Mouse (Mus musculus): ENCODE measurements around the gene Ccdc88c.

Ccdc88c gene

DNA sequence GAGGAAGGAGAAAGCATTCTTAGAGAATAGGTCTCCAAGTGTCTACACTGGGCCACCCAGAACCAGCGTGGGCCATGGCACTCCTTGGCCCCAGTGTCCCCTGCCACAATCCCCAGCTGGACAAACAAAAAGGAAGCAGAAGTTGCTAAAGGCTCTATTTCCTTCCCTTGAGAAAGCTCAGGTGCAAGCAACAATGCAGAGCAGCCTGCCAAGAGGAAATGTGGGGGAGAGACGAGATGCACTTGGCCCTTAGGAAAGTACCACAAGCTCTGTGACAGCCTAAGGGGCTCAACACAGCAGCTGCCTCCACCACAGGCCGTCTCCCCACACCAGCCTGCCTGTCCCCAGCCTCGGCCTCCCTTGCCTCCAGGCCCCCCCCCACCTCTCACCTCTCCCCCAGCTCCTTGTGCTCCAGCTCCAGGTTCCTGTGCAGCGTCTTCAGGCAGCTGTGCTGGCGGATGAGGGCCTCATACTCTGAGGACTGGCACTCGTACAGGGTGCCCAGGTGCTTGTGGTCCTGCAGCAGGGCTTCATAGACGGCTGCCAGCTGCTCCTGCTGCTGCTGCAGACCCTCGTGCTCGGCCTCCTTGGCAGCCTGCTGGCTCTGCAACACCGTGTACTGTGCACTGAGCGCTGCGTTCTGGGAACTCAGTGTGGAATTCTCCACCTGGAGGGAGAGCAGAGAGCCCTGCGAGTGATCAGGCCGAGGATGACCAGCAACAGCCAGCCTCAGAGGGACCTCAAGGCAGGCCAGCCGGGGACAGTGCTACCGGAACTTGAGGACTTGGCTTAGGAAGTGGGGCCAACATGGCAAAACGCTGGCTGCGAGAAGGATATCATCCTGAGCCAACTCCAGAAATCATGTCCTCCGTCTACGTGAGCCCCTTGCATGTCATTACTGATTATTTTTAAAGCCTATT lies 91.2 kb downstream of the Ccdc88c start:
- in situ Hi-C loops (cut with MboI, MseI) = loop anchor here (10.0 kb wide), 1 partner anchor 333 kb away; no protein-coding TSS in a partner anchor

DNA sequence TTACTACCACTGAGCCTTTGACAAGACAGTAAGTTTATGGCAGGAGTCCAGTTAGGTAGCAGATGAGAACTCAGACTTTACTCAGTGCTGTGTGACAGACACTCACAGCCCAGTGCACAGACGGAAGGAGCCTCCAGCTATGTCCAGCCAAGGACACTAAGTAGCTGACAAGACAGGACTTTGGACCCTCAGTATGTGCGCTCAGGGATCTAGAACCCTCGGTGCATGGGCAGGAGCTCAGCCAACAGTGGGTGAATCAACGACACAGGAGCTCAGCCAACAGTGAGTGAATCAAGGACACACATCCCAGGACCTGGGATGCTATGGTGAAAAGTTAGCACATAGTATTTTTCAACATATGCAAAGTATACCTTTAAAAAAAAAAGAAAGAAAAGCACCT lies 92.1 kb downstream of the Ccdc88c start:
- in situ Hi-C loops (cut with MboI, MseI) = loop anchor here (10.0 kb wide), 1 partner anchor 332 kb away; no protein-coding TSS in a partner anchor

DNA sequence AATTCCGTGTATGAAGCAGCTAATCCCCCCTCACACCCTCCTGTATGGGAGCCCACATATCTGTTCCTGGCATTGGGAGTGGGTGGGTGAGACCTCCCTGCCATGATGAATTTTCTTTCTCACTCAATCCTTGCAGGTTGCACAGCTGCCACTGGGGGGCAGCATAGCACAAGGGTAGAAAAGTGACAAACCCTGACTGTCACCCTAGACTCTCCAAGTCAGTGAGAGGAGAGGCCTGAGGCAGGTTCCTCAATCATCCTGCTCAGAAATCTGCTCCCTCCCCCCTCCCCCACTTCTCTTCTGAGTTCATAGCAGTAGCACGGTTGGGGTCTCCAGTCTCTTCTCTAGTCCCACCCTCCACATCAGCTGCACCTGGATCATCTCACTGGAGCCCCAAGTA lies 92.7 kb downstream of the Ccdc88c start:
- in situ Hi-C loops (cut with MboI, MseI) = loop anchor here (10.0 kb wide), 1 partner anchor 331 kb away; no protein-coding TSS in a partner anchor

DNA sequence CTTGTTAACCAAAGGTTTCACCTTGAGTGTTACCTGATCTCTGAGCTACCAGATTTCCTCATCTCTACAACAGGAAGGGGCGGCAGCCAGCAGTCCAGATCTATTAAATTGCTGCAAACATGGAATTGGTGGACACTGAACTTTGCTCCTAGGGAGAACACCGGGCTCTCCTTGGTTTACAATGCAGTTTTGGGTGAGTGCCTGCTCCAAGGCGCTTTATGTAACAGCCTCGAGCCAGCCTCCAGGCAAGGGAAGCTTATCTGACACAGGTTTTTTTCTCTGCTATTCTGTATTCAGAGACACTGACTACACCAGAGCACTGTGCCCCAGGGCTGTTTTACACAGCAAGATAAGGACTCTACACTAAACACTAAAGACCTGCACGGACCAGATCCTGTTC lies 94.1 kb downstream of the Ccdc88c start:
- in situ Hi-C loops (cut with MboI, MseI) = loop anchor here (10.0 kb wide), 1 partner anchor 330 kb away; no protein-coding TSS in a partner anchor

DNA sequence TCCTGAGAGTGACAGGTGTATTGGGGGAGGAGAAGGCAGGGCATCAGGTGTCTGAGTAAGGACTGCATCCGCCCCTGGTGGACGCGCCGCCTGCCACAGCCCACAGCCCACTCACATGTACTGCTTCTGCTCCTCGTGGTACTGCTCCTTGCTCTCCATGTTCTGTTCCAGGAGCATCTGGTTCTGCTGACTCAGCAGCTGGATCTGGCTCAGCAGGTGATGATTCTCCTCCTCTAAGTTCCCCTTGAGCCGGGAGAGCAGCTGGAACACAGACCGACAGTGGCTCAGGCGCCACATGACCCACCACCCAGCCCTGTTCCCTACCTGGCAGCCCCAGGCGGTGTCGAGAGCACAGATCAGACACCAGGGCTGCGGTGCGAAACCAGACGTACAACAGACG lies 97.2 kb downstream of the Ccdc88c start:
- in situ Hi-C loops (cut with MboI, MseI) = loop anchor here (10.0 kb wide), 1 partner anchor 327 kb away; no protein-coding TSS in a partner anchor

DNA sequence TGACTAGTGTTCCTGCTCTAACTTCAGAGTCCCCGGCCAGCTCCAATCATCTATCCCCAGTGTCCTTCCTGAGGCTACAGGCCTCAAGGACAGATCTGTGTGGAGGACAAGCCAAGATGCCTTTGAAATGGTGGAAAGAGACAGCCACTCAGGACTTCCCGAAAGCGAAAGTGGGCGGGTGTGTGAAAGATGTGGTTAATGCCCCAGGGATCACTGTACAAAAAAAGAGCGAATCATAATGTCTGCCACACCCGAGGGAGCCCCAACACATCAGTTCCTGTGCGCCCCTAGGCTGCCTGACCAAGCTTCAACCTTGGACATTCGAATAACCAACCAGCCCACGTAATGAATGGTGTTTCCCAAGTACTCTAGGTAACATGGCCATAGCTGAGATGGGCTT lies 100.6 kb downstream of the Ccdc88c start:
- in situ Hi-C loops (cut with MboI, MseI) = no loop called here

DNA sequence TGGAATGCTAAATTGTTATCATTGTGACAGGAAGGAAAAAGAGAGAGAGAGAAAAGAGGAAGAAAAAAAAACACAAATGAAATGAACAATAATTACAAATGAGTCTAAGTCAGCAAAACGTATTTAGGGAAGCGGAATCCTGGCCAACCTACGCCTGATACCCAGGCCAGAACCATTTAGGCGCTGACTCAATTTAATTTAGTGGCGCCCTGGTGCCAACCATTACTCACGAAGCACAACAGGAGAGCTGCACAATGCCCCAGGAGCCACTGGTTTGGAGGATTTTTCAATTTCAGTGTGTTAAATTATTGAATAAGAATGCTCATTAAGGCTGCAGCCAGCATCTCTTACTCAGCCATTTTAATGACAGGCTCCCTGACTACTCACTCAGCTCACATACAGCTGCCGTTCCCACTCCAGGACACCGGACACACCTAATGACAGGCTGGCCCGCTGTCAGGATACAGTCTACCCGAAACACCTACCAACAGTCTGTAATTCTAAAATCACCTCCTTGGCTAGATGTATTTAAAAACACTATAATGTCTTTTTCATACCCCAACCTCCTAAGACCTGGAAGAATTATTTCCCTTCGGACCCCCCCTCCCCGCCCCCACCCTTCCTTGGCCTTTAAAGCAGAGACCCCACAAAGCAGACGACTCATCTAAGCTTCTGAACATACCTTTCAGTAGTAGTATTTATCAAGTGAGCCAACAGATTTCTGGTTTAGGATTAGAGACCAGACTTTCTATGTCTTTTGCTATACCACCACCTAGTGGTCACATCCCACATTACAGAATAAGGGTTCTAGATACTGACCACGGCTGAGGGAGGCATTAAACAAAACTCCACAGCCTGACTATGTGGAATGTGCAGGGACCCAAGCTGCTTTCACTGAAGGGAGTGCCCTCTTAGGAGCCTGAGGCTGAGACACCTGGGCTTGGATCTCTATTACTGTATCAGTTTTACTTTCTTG lies 102.9 kb downstream of the Ccdc88c start:
- in situ Hi-C loops (cut with MboI, MseI) = no loop called here

DNA sequence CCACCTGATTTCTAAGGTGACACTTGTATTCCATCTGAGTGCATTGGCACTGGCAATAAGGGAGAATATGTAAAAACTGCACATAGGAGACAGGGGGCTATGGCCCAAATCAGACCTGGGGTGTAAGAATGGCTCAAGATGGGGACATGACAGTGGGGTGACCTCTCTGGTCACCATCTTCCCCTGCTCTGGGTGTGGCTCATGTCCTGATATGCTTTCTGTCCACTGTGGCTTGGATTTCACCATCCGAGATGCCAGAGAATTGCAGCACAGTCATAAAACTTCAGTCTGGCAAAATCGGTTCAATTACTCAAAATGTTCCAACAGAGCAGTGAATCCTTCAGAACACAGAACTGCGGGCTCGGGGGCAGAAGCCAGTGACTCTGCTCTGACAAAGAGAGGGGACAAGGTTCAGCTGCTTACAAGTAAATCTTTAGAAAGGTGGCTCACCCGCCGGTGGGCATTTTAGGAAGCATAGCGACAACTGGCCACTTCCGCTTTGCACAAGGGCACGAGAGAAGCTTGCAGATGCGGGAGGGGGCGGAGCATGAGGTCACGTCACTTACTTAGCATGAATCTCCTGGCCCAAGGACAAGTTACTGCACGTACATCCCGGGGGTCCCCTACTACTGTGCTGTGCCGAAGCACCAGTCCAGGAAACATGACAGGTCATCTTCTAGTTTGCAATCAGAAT lies 104.1 kb downstream of the Ccdc88c start:
- in situ Hi-C loops (cut with MboI, MseI) = no loop called here

DNA sequence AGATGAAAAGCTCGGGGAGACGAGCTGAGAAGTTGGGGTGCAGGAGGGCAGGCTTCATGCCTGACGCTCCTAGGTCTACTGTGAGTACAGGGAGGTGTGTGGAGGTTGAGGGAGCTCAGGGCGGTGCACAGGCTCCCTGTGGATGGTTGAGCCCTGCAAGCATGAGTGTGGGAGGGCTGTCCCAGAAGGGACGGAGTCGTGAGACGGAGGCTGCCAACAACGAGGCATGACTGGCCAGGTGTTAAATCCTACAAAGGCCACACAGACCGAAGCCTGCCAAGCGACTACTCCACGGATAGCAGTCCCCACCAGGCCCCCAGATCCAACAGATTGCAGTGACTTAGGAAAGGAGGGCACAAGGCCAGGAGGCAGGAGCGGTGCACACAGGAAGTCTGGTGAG lies 118.1 kb downstream of the Ccdc88c start:
- in situ Hi-C loops (cut with MboI, MseI) = loop anchor here (5.0 kb wide), 1 partner anchor 58 kb away; no protein-coding TSS in a partner anchor

DNA sequence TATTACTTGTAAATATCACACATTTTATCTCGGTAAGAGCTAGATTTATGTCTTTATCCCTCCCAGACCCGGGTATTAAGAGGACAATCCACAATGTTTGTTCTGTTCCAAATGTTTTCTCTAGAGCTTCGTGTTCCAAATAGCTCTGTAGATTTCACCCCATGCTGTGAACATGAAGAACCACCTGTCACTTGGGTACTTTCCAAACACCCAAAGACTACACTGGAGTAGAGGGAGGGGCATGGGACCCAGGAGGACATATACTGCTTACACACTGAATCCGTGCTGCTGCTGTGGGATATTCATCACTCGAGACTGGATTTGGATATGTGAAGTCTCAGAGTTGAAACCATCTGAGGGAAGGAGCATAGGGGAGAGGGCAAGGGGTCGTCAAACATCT lies 119.1 kb downstream of the Ccdc88c start:
- in situ Hi-C loops (cut with MboI, MseI) = loop anchor here (5.0 kb wide), 1 partner anchor 57 kb away; no protein-coding TSS in a partner anchor

DNA sequence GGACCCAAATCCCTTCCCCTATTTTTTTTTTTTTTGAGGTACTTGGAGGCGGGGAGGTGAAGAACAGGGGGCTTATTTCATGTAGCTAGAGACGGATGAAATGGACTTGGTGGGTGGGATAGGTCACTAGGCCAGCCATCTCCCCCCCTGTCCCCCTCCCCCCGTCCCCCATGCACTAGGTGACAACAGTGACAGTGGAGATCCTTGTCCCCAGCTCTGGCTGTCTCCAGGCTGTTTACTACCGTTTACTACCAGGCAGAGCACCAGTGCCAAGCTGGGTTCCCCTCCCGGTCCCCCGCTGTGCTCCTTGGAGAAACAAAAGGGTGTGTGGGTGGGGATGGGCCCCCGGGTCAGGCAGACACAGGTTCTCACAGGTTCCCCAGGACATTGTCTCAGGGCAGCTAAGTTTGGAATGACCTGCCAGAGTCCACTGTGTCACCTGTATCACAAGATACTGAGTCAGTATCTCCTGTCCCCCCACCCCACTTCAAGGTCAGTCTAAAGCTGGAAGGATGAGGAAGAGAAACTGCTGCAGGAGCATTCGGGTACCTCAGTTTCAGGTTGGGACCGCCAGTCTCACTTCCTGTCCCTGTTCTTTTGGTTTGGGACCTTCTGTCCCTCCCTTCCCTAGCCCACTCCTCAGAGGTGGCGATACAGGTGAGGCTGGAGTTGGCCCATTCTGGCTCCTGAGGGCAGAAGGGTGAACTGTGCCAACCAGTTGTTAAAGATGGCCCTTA lies 120.4 kb downstream of the Ccdc88c start:
- in situ Hi-C loops (cut with MboI, MseI) = no loop called here

DNA sequence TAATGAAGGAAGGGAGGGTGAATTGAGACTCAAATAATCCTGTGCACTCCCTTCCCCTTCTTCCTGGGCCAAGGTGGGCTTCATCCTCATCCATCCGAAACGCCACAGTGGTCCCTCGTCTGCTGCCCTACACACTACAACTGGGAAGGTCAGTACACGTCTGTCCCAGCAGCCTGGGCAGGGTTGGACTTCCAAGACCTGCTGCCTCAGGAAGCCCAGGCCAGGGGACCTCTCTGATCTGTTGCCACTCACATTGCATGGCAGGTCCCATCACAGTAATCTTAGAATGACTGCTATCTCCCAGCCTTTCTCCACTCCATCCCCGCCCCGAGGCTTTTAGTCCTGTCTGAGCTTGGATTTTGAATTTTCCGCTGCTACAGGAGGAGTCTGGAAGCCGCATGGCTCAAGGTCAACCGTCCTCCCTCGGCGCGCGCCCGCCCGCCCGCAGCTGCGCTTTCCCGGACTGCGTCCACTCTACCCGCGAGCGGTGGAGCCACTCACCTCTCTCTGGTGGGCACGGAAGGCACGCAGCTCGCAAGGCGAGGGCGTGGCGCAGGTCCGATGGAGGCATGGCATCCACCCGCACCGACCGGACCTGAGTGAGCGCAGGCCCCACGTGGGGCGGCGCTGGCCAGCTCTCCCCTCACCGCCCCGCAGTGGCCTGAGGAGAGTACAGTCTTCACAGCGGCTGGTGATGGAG lies 121.1 kb downstream of the Ccdc88c start, which contains the start of gene Gpr68:
Gene Gpr68, minus strand, starts transcription at position 601 of the 700 bp plus-strand sequence.
- in situ Hi-C loops (cut with MboI, MseI) = no loop called here

DNA sequence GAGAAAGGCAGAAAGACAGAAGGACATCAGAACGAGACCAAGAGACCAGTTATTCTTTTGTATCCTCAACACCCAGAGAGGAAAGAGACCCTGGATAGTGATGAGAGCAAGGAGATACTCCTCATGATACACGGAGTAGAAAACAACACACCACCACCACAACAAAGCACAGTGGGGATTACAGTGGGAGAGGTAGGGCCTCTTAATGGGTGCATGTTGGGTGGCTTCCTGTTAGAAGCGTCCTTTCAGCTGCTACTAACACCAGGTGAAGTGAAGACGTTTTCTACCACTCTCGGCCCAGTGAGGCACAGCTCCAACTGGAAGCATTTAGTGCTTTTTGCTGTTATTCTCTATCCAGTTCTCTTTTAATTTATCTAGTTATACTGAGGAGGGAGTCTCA lies 122.0 kb downstream of the Ccdc88c start:
- in situ Hi-C loops (cut with MboI, MseI) = no loop called here

DNA sequence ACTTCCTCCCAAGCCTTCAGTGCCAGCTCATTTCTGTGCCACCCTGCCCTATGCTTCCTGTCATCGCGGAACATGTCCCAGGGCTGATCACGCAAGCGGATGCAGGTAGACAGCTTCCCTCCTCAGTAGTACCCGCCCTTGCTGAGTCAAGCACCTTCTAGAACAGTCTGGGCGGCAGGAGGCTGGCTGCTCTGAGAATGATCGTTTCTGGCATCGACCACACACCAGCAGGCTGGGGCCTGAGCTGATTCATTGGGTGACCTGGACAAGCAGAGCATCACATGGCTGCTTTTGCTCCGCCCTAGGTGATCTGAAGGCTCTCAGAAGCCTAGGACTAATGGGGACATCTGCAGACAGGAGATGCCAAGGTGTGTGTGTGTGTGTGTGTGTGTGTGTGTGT lies 125.1 kb downstream of the Ccdc88c start:
- in situ Hi-C loops (cut with MboI, MseI) = no loop called here

DNA sequence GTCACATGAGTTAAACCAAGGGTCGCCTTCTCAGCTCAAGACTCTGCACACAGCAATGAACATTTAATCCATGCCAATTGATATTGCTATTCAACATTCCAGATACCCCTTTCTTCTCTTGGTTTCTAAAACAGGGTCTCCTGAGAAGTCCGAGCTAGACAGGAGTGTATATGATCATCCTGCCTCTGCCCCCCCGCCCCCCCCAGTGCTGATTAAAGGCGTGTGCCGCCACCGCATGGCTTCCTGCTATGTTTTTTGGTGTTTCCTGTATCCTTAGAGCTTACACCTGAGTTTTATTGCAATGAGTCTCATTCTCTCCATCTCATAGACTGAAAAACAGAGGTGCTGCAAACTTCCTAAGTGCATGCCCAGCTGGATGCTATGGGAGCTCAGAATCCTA lies 127.5 kb downstream of the Ccdc88c start:
- in situ Hi-C loops (cut with MboI, MseI) = no loop called here

DNA sequence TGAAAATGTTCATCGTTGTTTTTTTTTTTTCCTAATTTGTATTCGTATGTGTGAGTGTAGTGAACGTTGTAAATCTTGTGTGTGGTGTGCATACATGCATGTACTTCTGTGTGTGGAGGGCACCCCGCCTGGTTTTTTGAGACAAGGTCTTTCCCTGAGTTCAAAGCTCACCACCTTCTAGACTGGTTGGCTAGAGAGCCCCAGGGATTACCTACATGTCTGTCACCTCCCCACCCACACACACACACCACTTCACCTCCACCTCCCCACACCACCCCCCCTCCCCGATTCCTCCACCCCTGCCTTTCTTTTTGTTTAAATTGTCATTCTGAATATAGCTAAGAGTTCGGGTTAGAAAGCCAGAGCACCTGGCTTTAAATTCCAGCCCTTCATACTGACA lies 128.0 kb downstream of the Ccdc88c start:
- in situ Hi-C loops (cut with MboI, MseI) = no loop called here

DNA sequence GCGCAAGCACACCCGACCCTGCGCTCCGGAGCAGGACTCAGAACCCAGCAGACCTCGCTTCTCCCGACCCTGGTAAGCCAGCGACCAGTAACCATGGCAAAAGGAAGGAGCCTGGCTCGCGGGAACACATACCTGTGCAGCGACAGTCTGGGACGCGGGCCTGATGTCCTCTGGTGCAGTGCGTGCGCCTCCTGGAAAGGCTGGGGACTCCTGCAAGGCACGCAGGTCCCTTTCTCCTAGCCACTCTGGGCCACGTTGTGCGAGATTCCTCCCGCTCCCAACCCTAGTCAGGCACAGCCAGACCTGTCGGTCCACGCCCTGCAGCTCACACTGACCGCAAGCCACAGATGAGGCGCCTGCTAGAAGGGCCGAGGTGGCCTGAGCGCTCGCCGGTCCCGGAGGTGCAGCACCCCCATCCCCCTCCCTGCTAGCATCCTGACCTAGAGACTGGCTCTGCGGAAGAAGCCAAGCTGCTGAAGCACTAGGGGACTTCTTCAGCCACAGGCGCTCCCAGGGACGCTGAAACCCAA lies 129.7 kb downstream of the Ccdc88c start:
- in situ Hi-C loops (cut with MboI, MseI) = no loop called here

DNA sequence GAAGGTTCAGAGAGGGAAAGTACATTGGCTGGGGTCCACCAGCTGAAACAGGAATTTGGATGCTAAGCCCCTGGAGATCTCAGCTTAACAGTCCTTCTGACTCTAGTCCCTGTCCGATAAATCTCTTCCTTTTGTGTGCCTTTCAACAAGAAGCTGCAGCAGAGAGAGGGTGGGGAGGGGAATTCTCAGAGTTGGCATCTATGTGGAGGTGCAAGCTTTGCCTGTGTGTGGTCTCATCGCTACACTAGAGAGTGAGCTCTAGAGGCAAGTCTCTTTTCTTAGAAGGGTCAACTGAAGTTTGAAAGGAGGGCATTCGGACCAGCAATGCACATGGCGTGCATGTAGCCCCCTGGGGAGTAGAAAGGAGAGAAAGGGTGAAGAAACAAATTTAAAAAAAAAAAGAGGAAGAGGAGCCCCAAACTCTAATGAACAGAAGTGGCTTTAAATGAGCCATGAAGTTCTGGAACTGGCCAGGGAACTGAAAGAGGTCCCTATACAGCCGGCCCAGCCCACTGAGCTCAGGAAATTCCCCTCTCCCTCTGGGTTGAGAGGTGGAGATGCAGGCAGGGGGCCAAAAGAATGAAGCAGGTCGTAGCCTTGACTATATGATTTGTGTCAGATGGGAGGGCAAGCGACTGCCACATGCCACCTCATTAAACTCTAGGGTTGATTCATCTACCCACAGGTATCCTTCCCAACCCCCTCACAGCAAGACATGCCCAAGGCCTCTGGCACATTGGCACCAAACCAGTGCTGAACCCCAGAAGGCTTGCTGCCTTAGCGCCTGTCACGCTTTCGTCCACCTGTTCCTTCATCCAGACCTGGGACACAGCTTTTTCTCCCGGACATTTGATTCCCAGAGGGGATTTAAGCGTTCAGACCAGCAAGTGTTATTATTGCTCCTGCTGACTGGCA lies 130.9 kb downstream of the Ccdc88c start:
- in situ Hi-C loops (cut with MboI, MseI) = no loop called here

DNA sequence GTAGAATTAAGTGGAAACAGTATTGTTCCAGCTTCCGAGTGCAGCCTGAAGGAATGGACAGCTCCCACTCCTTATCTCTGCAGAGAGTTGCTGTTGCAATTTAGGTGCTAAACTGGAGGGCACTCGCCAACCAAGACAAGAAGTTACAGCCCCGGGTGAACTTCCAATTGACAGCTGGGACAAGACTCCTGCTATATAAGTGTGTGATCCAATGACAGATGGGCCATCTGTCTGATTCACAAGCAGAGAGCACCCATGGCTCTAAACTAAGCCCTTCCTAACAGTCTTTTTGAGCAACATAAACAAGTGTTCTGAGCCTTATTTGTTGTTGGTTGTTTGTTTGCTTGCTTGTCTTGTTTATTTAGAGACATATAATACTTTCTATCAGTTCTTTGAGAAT lies 132.2 kb downstream of the Ccdc88c start:
- in situ Hi-C loops (cut with MboI, MseI) = no loop called here

All from regulatory T cell (primary cell).